Mouse (Mus musculus): ENCODE data around the gene Ago3. TPM values are rescaled to one million over a fixed set of nuclear protein-coding genes. Genes with fewer than 3 reads are reported as not detected.

Ago3 gene
- polyA plus RNA-seq, 1 experiment: 12.6 TPM

- no peak overlapping the region for H3K27ac ChIP-seq (ENCODE audit: insufficient read depth, low read length)
Observed at GRCm38 (mm10) chr4:126466251-126466750, 36.9 kb upstream of the Ago3 start.

GRCm38 (mm10) chr4:126465843-126466242, 36.5 kb upstream of the Ago3 start:
- no peak for DNase-seq (ENCODE audit: low read depth in 1 of 2, low spot score in 2 of 2)
- WGBS: 55% methylated on average over 8 of the region's 8 CpGs
- H3K27ac ChIP-seq (ENCODE audit: insufficient read depth, low read length): no peak overlapping the region
- H3K36me3 ChIP-seq (ENCODE audit: control insufficient read depth, insufficient read depth, low read length): no peaks in the 10 kb centered on the region
- no peak for TF ChIP-seq CTCF (IDR thresholded peaks at IDR 0.05; ENCODE audit: extremely low read depth, insufficient read depth, insufficient read length, insufficient replicate concordance)
- TF ChIP-seq POLR2A (IDR thresholded peaks at IDR 0.05; ENCODE audit: low read depth, low read length): no peak
- no peaks in the 10 kb centered on the region; the same call in 1 of the 2 replicates for H3K4me1 ChIP-seq (ENCODE audit: control insufficient read depth, insufficient read depth, insufficient read length)
- H3K4me3 ChIP-seq (ENCODE audit: extremely low read depth, insufficient read depth, insufficient read length): no peak overlapping the region
- H3K27me3 ChIP-seq (ENCODE audit: control insufficient read depth, insufficient read depth, low read length): no peaks in the 10 kb centered on the region

More at GRCm38 (mm10) chr4:126466251-126466750, 36.9 kb upstream of the Ago3 start:
- H3K4me3 ChIP-seq (ENCODE audit: extremely low read depth, insufficient read depth, insufficient read length): no peak overlapping the region
- no peaks in the 10 kb centered on the region for H3K27me3 ChIP-seq (ENCODE audit: control insufficient read depth, insufficient read depth, low read length)
- TF ChIP-seq CTCF (IDR thresholded peaks at IDR 0.05; ENCODE audit: extremely low read depth, insufficient read depth, insufficient read length, insufficient replicate concordance): no peak
- no peak for TF ChIP-seq POLR2A (IDR thresholded peaks at IDR 0.05; ENCODE audit: low read depth, low read length)
- H3K4me1 ChIP-seq (ENCODE audit: control insufficient read depth, insufficient read depth, insufficient read length): no peaks in the 10 kb centered on the region; the same call in 1 of the 2 replicates
- WGBS: 79% methylated on average over 8 of the region's 8 CpGs
- no peaks in the 10 kb centered on the region for H3K36me3 ChIP-seq (ENCODE audit: control insufficient read depth, insufficient read depth, low read length)
- no peak for DNase-seq (ENCODE audit: low read depth in 1 of 2, low spot score in 2 of 2)

DNA sequence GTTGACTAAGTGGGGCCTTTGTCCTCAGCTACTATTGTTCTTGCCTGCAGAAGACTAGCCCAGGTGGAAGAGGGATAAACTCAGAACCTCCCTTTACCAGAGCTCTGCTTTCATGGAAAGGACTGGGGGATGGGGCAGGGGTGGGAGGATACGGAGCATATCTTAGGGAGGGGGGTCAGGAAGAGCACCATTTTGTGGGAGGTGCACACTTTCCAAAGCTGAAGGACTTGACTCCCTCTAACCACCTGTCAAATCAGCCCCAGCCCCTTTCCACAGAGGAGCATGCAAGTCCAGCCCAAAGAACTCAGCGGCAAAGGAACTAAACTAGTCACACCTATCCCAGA, 35.5 kb upstream of the Ago3 start:
- Histone ChIP-seq H3K4me1 (ENCODE audit: control insufficient read depth, insufficient read depth, insufficient read length) (no peaks in the 10 kb centered on the region; the same call in 1 of the 2 replicates), H3K36me3 (ENCODE audit: control insufficient read depth, insufficient read depth, low read length) (peaks cover 7% of the 10 kb centered on the region), H3K4me3 (ENCODE audit: extremely low read depth, insufficient read depth, insufficient read length) (no peak overlapping the region), H3K27ac (ENCODE audit: insufficient read depth, low read length) (no peak overlapping the region), H3K27me3 (ENCODE audit: control insufficient read depth, insufficient read depth, low read length) (no peaks in the 10 kb centered on the region)
- DNase-seq (ENCODE audit: low read depth in 1 of 2, low spot score in 2 of 2): no peak
- WGBS: 82% methylated on average over 2 of the region's 2 CpGs
- TF ChIP-seq POLR2A (IDR thresholded peaks at IDR 0.05; ENCODE audit: low read depth, low read length): no peak

DNA sequence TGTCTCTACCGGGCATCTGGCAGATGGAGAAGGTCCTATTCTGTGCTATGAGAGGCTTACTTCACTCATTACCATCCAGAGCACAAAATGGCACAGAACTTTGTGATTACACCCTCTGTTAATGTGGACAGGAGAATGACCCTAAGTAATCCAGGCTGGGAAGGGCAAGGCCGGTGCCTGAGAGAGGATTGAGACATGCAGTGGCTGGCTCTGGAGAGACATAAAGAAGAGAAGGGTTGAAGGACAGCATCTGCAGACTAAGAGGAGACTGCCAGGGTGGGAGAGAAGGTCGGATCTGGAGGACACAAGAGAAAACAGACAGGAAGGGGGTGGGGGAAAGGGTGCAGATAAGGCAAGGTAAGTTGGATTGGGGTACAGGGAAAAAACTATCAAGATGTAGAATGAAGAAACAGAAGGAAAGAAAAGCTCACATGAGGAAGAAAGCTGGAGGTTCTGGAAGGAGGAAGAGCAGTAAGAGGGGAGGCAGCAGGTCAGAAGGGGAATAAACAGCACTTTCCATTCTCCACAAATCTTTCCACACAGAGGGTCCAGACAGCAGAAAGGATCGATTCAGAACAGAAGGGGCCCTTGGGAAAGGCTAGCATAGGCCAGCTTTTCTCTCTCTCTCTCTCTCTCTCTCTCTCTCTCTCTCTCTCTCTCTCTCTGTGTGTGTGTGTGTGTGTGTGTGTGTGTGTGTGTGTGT, 35.0 kb upstream of the Ago3 start:
- TF ChIP-seq CTCF (IDR thresholded peaks at IDR 0.05; ENCODE audit: extremely low read depth, insufficient read depth, insufficient read length, insufficient replicate concordance) (no peak), POLR2A (IDR thresholded peaks at IDR 0.05; ENCODE audit: low read depth, low read length) (no peak)
- H3K27me3 ChIP-seq (ENCODE audit: control insufficient read depth, insufficient read depth, low read length): no peaks in the 10 kb centered on the region
- H3K36me3 ChIP-seq (ENCODE audit: control insufficient read depth, insufficient read depth, low read length): peaks cover 10% of the 10 kb centered on the region
- H3K4me1 ChIP-seq (ENCODE audit: control insufficient read depth, insufficient read depth, insufficient read length): no peaks in the 10 kb centered on the region; the same call in 1 of the 2 replicates
- whole genome bisulfite sequencing: 68% methylated on average over 4 of the region's 4 CpGs
- no peak for DNase-seq (ENCODE audit: low read depth in 1 of 2, low spot score in 2 of 2)
- H3K4me3 ChIP-seq (ENCODE audit: extremely low read depth, insufficient read depth, insufficient read length): no peak overlapping the region
- H3K27ac ChIP-seq (ENCODE audit: insufficient read depth, low read length): no peak overlapping the region

GRCm38 (mm10) chr4:126455441-126455840, 26.1 kb upstream of the Ago3 start:
- no peaks in the 10 kb centered on the region for H3K27me3 ChIP-seq (ENCODE audit: control insufficient read depth, insufficient read depth, low read length)
- TF ChIP-seq CTCF (IDR thresholded peaks at IDR 0.05; ENCODE audit: extremely low read depth, insufficient read depth, insufficient read length, insufficient replicate concordance) (no peak), POLR2A (IDR thresholded peaks at IDR 0.05; ENCODE audit: low read depth, low read length) (no peak)
- H3K4me1 ChIP-seq (ENCODE audit: control insufficient read depth, insufficient read depth, insufficient read length): no peaks in the 10 kb centered on the region
- no peak overlapping the region for H3K4me3 ChIP-seq (ENCODE audit: extremely low read depth, insufficient read depth, insufficient read length)
- peaks cover 37% of the 10 kb centered on the region for H3K36me3 ChIP-seq (ENCODE audit: control insufficient read depth, insufficient read depth, low read length)
- DNase-seq (ENCODE audit: low read depth in 1 of 2, low spot score in 2 of 2): no peak
- no peak overlapping the region for H3K27ac ChIP-seq (ENCODE audit: insufficient read depth, low read length)
- WGBS: 95% methylated on average over 7 of the region's 7 CpGs

DNA sequence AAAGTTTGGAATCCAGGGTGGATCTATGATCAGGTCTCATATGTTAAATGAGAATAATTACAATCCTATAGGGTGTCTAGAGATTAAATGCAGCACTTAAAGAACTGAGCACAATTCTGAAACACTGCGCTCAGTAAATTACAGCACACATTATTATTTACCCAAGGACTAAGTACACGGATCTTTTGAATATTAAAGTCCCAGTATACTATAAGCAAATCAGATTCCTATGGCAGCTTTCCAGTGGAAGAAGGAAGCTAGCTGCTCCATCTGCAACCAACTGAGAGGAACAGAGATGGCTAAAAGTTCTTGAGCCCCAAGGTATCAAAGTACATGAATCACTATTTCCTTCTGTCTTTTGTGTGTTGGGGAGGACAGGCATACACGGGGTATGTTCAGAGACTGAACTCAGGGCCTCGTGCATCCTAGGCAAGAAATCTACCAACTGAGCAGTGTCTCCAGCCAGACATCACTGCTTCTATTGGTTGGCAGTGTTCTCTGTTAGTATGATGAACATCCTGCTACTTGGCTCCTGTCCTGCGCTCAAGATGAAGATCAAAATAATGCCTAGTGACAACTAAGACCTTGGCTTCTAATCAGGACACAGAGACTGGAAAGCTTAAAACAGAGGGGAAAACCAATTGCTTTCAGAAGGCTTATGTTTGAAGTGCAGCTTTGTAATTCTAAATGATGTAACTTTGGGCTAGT, 25.3 kb upstream of the Ago3 start:
- TF ChIP-seq CTCF (IDR thresholded peaks at IDR 0.05; ENCODE audit: extremely low read depth, insufficient read depth, insufficient read length, insufficient replicate concordance): no peak
- TF ChIP-seq POLR2A (IDR thresholded peaks at IDR 0.05; ENCODE audit: low read depth, low read length): no peak
- Histone ChIP-seq H3K36me3 (ENCODE audit: control insufficient read depth, insufficient read depth, low read length) (peaks cover 32% of the 10 kb centered on the region), H3K27ac (ENCODE audit: insufficient read depth, low read length) (no peak overlapping the region), H3K4me1 (ENCODE audit: control insufficient read depth, insufficient read depth, insufficient read length) (no peaks in the 10 kb centered on the region), H3K27me3 (ENCODE audit: control insufficient read depth, insufficient read depth, low read length) (no peaks in the 10 kb centered on the region), H3K4me3 (ENCODE audit: extremely low read depth, insufficient read depth, insufficient read length) (no peak overlapping the region)
- 88% methylated on average over 5 of the region's 5 CpGs for WGBS
- DNase-seq (ENCODE audit: low read depth in 1 of 2, low spot score in 2 of 2): no peak

DNA sequence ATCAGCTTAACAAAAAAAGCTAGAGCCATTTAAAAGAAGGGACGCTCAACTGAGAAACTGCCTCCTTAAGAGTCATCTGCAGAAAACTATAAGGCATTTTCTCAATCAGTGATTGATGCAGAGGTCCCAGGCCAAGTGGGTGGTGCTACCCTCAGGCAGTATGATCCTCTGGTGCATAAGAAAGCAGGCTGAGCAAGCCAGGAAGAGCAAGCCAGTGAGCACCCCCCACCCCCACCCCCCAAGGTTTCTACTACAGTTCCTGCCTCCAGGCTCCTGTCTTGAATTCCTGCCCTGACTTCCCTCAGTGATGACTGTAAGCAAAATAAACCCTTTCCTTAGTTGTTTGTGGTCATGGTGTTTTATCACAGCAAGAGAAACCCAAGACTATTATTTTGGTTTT, 20.9 kb upstream of the Ago3 start:
- Histone ChIP-seq H3K4me1 (ENCODE audit: control insufficient read depth, insufficient read depth, insufficient read length) (no peaks in the 10 kb centered on the region), H3K4me3 (ENCODE audit: extremely low read depth, insufficient read depth, insufficient read length) (no peak overlapping the region), H3K27me3 (ENCODE audit: control insufficient read depth, insufficient read depth, low read length) (no peaks in the 10 kb centered on the region), H3K36me3 (ENCODE audit: control insufficient read depth, insufficient read depth, low read length) (peaks cover 28% of the 10 kb centered on the region), H3K27ac (ENCODE audit: insufficient read depth, low read length) (no peak overlapping the region)
- DNase-seq (ENCODE audit: low read depth in 1 of 2, low spot score in 2 of 2): no peak
- WGBS: 88% methylated on average over 1 of the region's 1 CpGs
- TF ChIP-seq CTCF (IDR thresholded peaks at IDR 0.05; ENCODE audit: extremely low read depth, insufficient read depth, insufficient read length, insufficient replicate concordance) (no peak), POLR2A (IDR thresholded peaks at IDR 0.05; ENCODE audit: low read depth, low read length) (no peak)
